Mouse (Mus musculus) myocyte (in vitro differentiated cells): ENCODE measurements around the gene Miga2.

Experiments
- CEBPB ChIP-seq: IDR thresholded peaks from 2 replicates; pipeline ENCODE4 v1.6.1; 2011; ENCODE audit warnings: mild to moderate bottlenecking, moderate library complexity; ENCODE audit not compliant: poor library complexity, insufficient read depth, severe bottlenecking
- E2F4 ChIP-seq: IDR thresholded peaks from one replicate; pipeline ENCODE4 v1.6.1; 2011; ENCODE audit warnings: mild to moderate bottlenecking, control low read depth, moderate library complexity; ENCODE audit not compliant: insufficient read depth
- POLR2A ChIP-seq: IDR thresholded peaks from one replicate; pipeline ENCODE4 v1.6.1; 2011; ENCODE audit warnings: low read depth, mild to moderate bottlenecking, control low read depth, moderate library complexity; ENCODE audit not compliant: insufficient read length
- TCF12 ChIP-seq: IDR thresholded peaks from one replicate; pipeline ENCODE4 v1.6.1; 2011; ENCODE audit warnings: mild to moderate bottlenecking, control low read depth; ENCODE audit not compliant: poor library complexity, insufficient read depth, severe bottlenecking

GRCm38 (mm10) chr2:30392114-30392576 lies 28.1 kb downstream of the Miga2 start, which contains the start of gene Dolpp1:
- no peak for TF ChIP-seq E2F4
- peak; percentile 58 for TF ChIP-seq POLR2A
- TF ChIP-seq TCF12 = no peak
- no peak for TF ChIP-seq CEBPB
